Mouse (Mus musculus) neural tube, embryonic 15.5 days (tissue): ENCODE data around the gene Dennd1a. TPM values are rescaled to one million over a fixed set of nuclear protein-coding genes. Genes with fewer than 3 reads are reported as not detected.

Experiments
- ATAC-seq: fragments of 200-750 bp; cut with Nextera tagmentation; 2 replicates; pipeline ENCODE4 v1.8.0; 2017; ENCODE audit warnings: mild to moderate bottlenecking, moderate TSS enrichment, moderate library complexity; ENCODE audit not compliant: low FRiP score
- H3K27ac ChIP-seq: fragments of 300-500 bp; sonication (generic); replicated peaks from 2 replicates; pipeline ENCODE4 v1.5.1; 2015; ENCODE audit warnings: mild to moderate bottlenecking, inconsistent platforms
- H3K27me3 ChIP-seq: fragments of 300-500 bp; sonication (generic); replicated peaks from 2 replicates; pipeline ENCODE4 v1.6.1; 2015; ENCODE audit warnings: inconsistent platforms
- H3K36me3 ChIP-seq: fragments of 300-500 bp; sonication (generic); 2 replicates; pipeline ENCODE4 v1.6.1; 2015; ENCODE audit warnings: inconsistent platforms
- H3K4me1 ChIP-seq: fragments of 300-500 bp; sonication (generic); 2 replicates; pipeline ENCODE4 v1.6.1; 2015; ENCODE audit warnings: inconsistent platforms
- H3K4me2 ChIP-seq: fragments of 300-500 bp; sonication (generic); 2 replicates; pipeline ENCODE4 v1.6.1; 2015; ENCODE audit warnings: inconsistent platforms, mild to moderate bottlenecking, moderate library complexity
- H3K4me3 ChIP-seq: fragments of 300-500 bp; sonication (generic); replicated peaks from 2 replicates; pipeline ENCODE4 v1.5.1; 2015; ENCODE audit warnings: mild to moderate bottlenecking, inconsistent platforms
- H3K9ac ChIP-seq: fragments of 300-500 bp; sonication (generic); replicated peaks from 2 replicates; pipeline ENCODE4 v1.6.1; 2015; ENCODE audit warnings: mild to moderate bottlenecking, inconsistent platforms
- H3K9me3 ChIP-seq: fragments of 300-500 bp; sonication (generic); replicated peaks from 2 replicates; pipeline ENCODE4 v1.6.1; 2016; ENCODE audit warnings: inconsistent platforms
- WGBS: fragments of 180-500 bp; shearing (Covaris S2); methylation state at CpG from one replicate; pipeline ENCODE4 v1.1.7; 2015; ENCODE audit warnings: mixed read lengths; 5-methylcytosine and 5-hydroxymethylcytosine counted together
- polyA plus RNA-seq: library from polyadenylated mRNA; unstranded; fragments of >200 nt; fragmentation: Nextera tagmentation; extraction: Ambion mirVana; gene quantifications from 2 replicates; pipeline ENCODE4 v1.2.1, GENCODE M21; 2015

Dennd1a gene
- polyA plus RNA-seq, 1 experiment from 2014 or later = 17.0 TPM

DNA sequence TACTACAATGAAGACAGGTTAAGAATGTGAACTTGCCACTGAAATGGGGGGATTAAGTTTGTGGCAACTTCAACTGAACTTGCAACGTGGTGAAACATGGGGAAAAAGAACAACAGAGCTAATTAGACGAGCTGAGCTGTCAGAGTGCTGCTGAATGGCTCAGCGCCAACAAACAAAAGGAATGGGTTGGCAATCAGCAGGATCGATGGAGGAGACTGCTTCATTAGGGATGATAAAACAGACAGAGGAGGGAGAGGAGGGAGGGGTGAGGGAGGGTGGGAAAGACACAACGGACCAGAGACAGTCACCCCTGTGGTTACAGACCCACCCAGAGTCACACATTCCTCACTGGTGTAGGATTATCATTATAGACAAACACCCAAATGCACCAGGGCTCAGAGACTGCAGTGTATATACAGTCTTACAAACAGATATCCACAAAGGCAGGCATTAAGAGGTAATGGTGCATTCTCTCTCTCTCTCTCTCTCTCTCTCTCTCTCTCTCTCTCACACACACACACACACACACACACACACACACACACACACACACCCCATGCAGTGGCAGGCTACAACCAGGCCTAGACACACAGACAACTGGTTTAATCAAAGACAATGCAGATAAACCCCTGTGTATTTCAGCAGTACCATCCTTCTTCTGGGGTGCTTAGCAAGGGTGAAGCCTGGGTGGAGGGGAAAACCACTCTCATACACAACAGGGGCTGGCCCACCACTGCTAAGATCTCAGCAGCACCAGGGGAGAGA is 468.2 kb downstream of the Dennd1a start:
- H3K36me3 ChIP-seq = 0 out of 2 replicates have a peak, but pooled peaks cover 5% of the 10 kb centered on the region
- no peak overlapping the region for H3K4me2 ChIP-seq
- peak overlapping the region; percentile 14; the same call in 1 of the 2 replicates for H3K27ac ChIP-seq
- H3K4me3 ChIP-seq = no peak overlapping the region
- 9% methylated on average over 5 of the region's 5 CpGs for WGBS
- no peak overlapping the region for H3K9ac ChIP-seq
- H3K9me3 ChIP-seq = no peaks in the 10 kb centered on the region
- peak; percentile 18; the same call in 1 of the 2 replicates for ATAC-seq
- peaks cover 36% of the 10 kb centered on the region for H3K4me1 ChIP-seq
- H3K27me3 ChIP-seq = no peaks in the 10 kb centered on the region

- H3K4me3 ChIP-seq = no peak overlapping the region
- peaks cover 27% of the 10 kb centered on the region for H3K4me1 ChIP-seq
- H3K9me3 ChIP-seq = no peaks in the 10 kb centered on the region
- no peak overlapping the region for H3K9ac ChIP-seq
- no peaks in the 10 kb centered on the region for H3K27me3 ChIP-seq
- no peak overlapping the region for H3K27ac ChIP-seq
- no peak overlapping the region for H3K4me2 ChIP-seq
- peaks cover 8% of the 10 kb centered on the region; the same call in 1 of the 2 replicates for H3K36me3 ChIP-seq
- WGBS = 11% methylated on average over 3 of the region's 3 CpGs
- ATAC-seq = peak; percentile 70; the same call in 1 of the 2 replicates
Observed at GRCm38 (mm10) chr2:37815676-37816075, 471.5 kb downstream of the Dennd1a start.

DNA sequence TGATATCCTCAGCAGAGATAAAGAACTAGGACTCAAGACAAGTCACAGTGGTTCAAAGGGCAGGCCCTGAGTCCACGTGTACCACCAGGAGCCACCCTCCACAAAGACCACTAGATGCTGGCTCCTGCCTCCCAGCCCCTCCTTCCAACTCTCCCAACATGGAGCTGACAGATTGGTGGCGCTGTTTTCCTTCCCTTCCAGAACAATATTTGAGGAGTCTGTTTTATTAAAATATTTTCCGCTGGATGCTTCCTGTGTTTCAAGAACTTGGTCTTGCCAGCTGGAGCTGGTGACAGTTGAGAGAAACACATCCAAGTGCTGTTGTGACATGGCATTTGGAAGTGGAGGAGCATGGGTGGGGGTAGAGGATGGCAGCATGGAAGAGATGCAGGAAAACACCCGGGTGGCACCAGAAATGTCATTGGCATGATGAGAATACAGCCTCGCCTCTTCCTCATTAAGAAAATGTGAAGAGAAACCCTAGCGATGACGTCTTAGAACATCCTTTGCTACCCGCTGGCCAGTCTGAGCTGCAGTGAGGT is 472.3 kb downstream of the Dennd1a start:
- WGBS = 88% methylated on average over 8 of the region's 8 CpGs
- Histone ChIP-seq H3K36me3 (peaks cover 8% of the 10 kb centered on the region; the same call in 1 of the 2 replicates), H3K9me3 (no peaks in the 10 kb centered on the region), H3K27ac (no peak overlapping the region), H3K4me1 (peaks cover 26% of the 10 kb centered on the region), H3K4me3 (no peak overlapping the region), H3K4me2 (no peak overlapping the region), H3K27me3 (no peaks in the 10 kb centered on the region), H3K9ac (no peak overlapping the region)
- ATAC-seq = no peak

DNA sequence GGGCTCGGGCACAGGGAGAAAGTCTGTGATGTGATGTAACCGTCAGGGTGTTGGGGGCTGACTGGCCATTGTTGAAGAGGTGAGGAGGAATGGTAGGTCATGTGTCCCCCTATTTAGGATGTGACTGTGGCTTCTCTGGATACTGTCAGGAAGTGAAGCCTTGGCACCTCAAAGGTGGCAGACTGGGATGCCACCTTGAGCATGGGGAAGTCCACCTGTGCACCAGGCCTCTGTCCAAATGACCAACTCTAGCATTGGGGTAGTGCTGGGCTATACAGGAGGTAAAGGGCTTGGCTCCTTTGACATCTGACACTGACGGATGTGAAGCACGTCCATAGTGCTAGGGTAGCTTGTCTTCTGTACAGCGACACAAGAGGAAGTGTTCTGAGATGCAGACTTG is 474.8 kb downstream of the Dennd1a start:
- 88% methylated on average over 5 of the region's 5 CpGs for WGBS
- Histone ChIP-seq H3K4me3 (no peak overlapping the region), H3K4me1 (peaks cover 3% of the 10 kb centered on the region; the same call in 1 of the 2 replicates), H3K9me3 (no peaks in the 10 kb centered on the region), H3K27me3 (no peaks in the 10 kb centered on the region), H3K36me3 (peaks cover 8% of the 10 kb centered on the region; the same call in 1 of the 2 replicates), H3K27ac (no peak overlapping the region), H3K4me2 (no peak overlapping the region), H3K9ac (no peak overlapping the region)
- ATAC-seq = no peak

DNA sequence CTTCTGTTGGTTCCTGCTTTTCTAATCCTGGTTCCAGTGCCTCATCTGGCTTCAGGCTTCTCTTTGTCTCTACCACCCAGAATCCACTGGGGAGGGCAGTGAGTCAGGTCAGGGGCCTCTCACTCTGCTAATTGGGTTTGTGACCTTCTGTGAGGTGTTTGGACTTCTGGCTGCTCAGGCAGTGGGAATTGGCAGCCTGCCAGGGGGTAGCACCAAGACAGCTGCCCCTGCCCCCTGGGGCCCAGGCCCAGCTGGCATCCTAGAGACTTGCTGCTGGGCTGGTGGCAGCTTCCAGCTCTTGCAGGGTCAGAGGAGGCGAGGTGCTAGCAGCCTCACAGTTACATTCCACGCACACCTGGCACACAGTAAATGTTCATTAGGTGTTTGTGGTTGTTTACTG is 475.5 kb downstream of the Dennd1a start:
- H3K4me2 ChIP-seq = no peak overlapping the region
- 45% methylated on average over 2 of the region's 2 CpGs for WGBS
- no peak overlapping the region for H3K27ac ChIP-seq

DNA sequence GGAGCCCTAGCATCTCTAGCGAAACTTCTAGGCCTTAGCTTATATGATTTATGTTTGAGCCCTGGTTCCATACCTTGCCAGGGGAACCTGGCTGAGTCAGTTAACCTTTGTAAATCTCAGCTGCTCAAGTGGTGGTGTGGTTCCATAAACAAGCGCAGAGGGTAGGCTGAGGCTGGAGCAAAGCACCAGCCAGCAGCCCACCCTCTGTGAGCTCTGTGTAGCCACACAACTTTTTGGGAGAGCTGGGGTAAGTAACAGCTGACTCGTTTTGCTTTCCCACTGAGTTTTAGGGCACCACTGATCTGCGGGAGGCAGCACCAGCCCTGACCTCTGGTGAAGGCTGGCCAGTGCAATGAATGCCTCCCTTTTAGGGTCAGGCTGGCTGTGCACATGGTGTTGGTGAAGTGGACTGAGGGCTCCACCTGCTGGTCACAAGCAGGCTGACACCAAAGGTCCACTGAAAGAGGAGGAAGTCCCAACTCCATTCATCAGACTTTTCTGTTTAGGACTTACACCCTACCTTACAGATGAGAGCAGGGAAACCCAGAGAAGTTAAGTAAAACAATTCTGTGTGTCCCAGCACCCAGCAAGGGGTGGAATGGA is 484.5 kb downstream of the Dennd1a start:
- whole genome bisulfite sequencing = 47% methylated on average over 4 of the region's 4 CpGs
- ATAC-seq = peak; percentile 62; the same call in 1 of the 2 replicates
- Histone ChIP-seq H3K4me3 (no peak overlapping the region), H3K27ac (no peak overlapping the region), H3K4me2 (no peak overlapping the region), H3K9ac (no peak overlapping the region), H3K4me1 (0 out of 2 replicates have a peak, but pooled peaks cover 4% of the 10 kb centered on the region), H3K9me3 (no peaks in the 10 kb centered on the region), H3K27me3 (no peaks in the 10 kb centered on the region), H3K36me3 (peaks cover 8% of the 10 kb centered on the region; the same call in 1 of the 2 replicates)

More for the DNA sequence above, 475.5 kb downstream of the Dennd1a start:
- Histone ChIP-seq H3K9ac (no peak overlapping the region), H3K36me3 (peaks cover 8% of the 10 kb centered on the region; the same call in 1 of the 2 replicates), H3K4me1 (peaks cover 3% of the 10 kb centered on the region; the same call in 1 of the 2 replicates), H3K4me3 (no peak overlapping the region), H3K9me3 (no peaks in the 10 kb centered on the region), H3K27me3 (no peaks in the 10 kb centered on the region)
- no peak for ATAC-seq

DNA sequence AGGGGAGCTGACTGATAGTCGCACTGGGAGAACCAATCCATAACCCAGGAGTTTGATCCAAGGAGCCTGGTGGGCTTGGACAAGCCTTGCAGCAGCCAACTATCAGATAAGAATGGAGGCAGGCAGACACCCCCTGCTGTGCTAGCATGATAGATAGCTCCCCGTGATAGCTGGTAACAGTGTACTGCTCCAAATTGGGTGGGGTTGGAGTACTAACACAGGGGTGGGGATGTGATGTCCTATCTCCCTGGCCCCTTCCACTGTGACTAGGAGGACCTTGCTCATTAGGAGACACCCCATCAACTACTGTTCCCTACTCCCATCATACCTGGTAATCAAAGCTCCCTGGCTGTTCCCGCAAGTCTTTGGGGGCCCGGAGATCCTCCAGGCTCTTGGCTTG is 485.5 kb downstream of the Dennd1a start:
- WGBS = 86% methylated on average over 4 of the region's 4 CpGs
- Histone ChIP-seq H3K36me3 (peaks cover 8% of the 10 kb centered on the region; the same call in 1 of the 2 replicates), H3K9ac (no peak overlapping the region), H3K4me2 (no peak overlapping the region), H3K27me3 (no peaks in the 10 kb centered on the region), H3K9me3 (no peaks in the 10 kb centered on the region), H3K4me3 (no peak overlapping the region), H3K27ac (no peak overlapping the region), H3K4me1 (0 out of 2 replicates have a peak, but pooled peaks cover 4% of the 10 kb centered on the region)
- ATAC-seq = no peak

- ATAC-seq = no peak
- Histone ChIP-seq H3K27me3 (no peaks in the 10 kb centered on the region), H3K4me2 (no peak overlapping the region), H3K4me3 (no peak overlapping the region), H3K4me1 (0 out of 2 replicates have a peak, but pooled peaks cover 4% of the 10 kb centered on the region), H3K9ac (no peak overlapping the region), H3K9me3 (no peaks in the 10 kb centered on the region), H3K27ac (no peak overlapping the region), H3K36me3 (peaks cover 2% of the 10 kb centered on the region; the same call in 1 of the 2 replicates)
- WGBS = 48% methylated on average over 6 of the region's 6 CpGs
Observed at GRCm38 (mm10) chr2:37799137-37799536, 488.1 kb downstream of the Dennd1a start.

GRCm38 (mm10) chr2:37797046-37797445 is 490.1 kb downstream of the Dennd1a start:
- Histone ChIP-seq H3K9me3 (no peaks in the 10 kb centered on the region), H3K9ac (no peak overlapping the region), H3K4me1 (0 out of 2 replicates have a peak, but pooled peaks cover 4% of the 10 kb centered on the region), H3K4me3 (no peak overlapping the region), H3K4me2 (no peak overlapping the region), H3K27ac (no peak overlapping the region), H3K27me3 (peaks cover 3% of the 10 kb centered on the region; the same call in 1 of the 2 replicates), H3K36me3 (no peaks in the 10 kb centered on the region; the same call in 1 of the 2 replicates)
- WGBS = 92% methylated on average over 4 of the region's 4 CpGs
- no peak for ATAC-seq

GRCm38 (mm10) chr2:37796021-37796420 is 491.2 kb downstream of the Dennd1a start:
- ATAC-seq = no peak
- H3K4me3 ChIP-seq = no peak overlapping the region
- no peak overlapping the region for H3K4me2 ChIP-seq
- H3K27ac ChIP-seq = no peak overlapping the region
- WGBS = 33% methylated on average over 1 of the region's 1 CpGs
- H3K4me1 ChIP-seq = 0 out of 2 replicates have a peak, but pooled peaks cover 4% of the 10 kb centered on the region
- no peak overlapping the region for H3K9ac ChIP-seq
- H3K27me3 ChIP-seq = peaks cover 3% of the 10 kb centered on the region; the same call in 1 of the 2 replicates
- no peaks in the 10 kb centered on the region; the same call in 1 of the 2 replicates for H3K36me3 ChIP-seq
- H3K9me3 ChIP-seq = no peaks in the 10 kb centered on the region

DNA sequence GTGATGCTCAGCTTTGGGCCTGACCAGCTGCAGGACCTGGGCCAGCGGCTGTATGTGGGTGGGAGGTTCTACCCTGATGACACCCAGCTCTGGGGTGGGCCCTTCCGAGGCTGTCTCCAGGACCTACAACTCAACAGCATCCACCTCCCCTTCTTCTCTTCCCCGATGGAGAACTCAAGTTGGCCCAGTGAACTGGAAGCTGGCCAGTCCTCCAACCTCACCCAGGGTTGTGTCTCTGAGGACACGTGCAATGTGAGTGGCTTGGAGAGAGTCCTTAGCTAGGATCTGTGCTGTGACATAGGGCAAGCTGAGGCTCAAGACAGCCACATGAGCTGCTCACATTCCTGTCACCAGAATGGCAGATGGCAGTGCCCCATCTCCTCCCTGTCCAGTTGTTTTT is 495.9 kb downstream of the Dennd1a start:
- ATAC-seq = no peak
- Histone ChIP-seq H3K36me3 (no peaks in the 10 kb centered on the region), H3K27ac (no peak overlapping the region), H3K4me1 (0 out of 2 replicates have a peak, but pooled peaks cover 5% of the 10 kb centered on the region), H3K4me3 (no peak overlapping the region), H3K27me3 (peaks cover 3% of the 10 kb centered on the region; the same call in 1 of the 2 replicates), H3K9me3 (no peaks in the 10 kb centered on the region), H3K9ac (no peak overlapping the region), H3K4me2 (no peak overlapping the region)
- 88% methylated on average over 4 of the region's 4 CpGs for WGBS
